Mouse (Mus musculus): ENCODE results near the gene Tmx1. TPM values are rescaled to one million over a fixed set of nuclear protein-coding genes. Genes with fewer than 3 reads are reported as not detected.

Gene Tmx1
- polyA plus RNA-seq, 1 experiment from 2014 or later = 99.6 TPM

GRCm38 (mm10) chr12:70475336-70475735 is 22.4 kb downstream of the Tmx1 start:
- no peak overlapping the region for H3K4me3 ChIP-seq (replicated peaks; ENCODE audit: low read depth, low read length)
- H3K27me3 ChIP-seq (ENCODE audit: control insufficient read depth, insufficient read depth, low read length) = no peaks in the 10 kb centered on the region
- H3K4me1 ChIP-seq (ENCODE audit: control insufficient read depth, insufficient read depth, low read length) = no peaks in the 10 kb centered on the region
- ATAC-seq (ENCODE audit: low FRiP score, low TSS enrichment) (no peak), DNase-seq (no peak)
- 89% methylated on average over 3 of the region's 3 CpGs for WGBS
- no peak overlapping the region for H3K9ac ChIP-seq (replicated peaks; ENCODE audit: low read length)
- no peak overlapping the region for H3K27ac ChIP-seq (replicated peaks; ENCODE audit: low read depth, low read length)
- H3K4me2 ChIP-seq (ENCODE audit: low read length) = no peak overlapping the region
- no peaks in the 10 kb centered on the region for H3K36me3 ChIP-seq (ENCODE audit: control insufficient read depth, insufficient read depth, low read length)
- no peaks in the 10 kb centered on the region for H3K9me3 ChIP-seq (ENCODE audit: control insufficient read depth, low read length)

GRCm38 (mm10) chr12:70476884-70477576 is 24.1 kb downstream of the Tmx1 start:
- Histone ChIP-seq H3K4me3 (replicated peaks; ENCODE audit: low read depth, low read length) (no peak overlapping the region), H3K27ac (replicated peaks; ENCODE audit: low read depth, low read length) (no peak overlapping the region), H3K9me3 (ENCODE audit: control insufficient read depth, low read length) (no peaks in the 10 kb centered on the region), H3K9ac (replicated peaks; ENCODE audit: low read length) (no peak overlapping the region), H3K4me1 (ENCODE audit: control insufficient read depth, insufficient read depth, low read length) (no peaks in the 10 kb centered on the region), H3K4me2 (ENCODE audit: low read length) (no peak overlapping the region), H3K36me3 (ENCODE audit: control insufficient read depth, insufficient read depth, low read length) (no peaks in the 10 kb centered on the region), H3K27me3 (ENCODE audit: control insufficient read depth, insufficient read depth, low read length) (no peaks in the 10 kb centered on the region)
- ATAC-seq (ENCODE audit: low FRiP score, low TSS enrichment) (no peak), DNase-seq (no peak)
- WGBS = 84% methylated on average over 16 of the region's 16 CpGs

- DNase-seq = peak; percentile 15
- Histone ChIP-seq H3K9me3 (ENCODE audit: control insufficient read depth, low read length) (no peaks in the 10 kb centered on the region), H3K9ac (replicated peaks; ENCODE audit: low read length) (no peak overlapping the region), H3K27me3 (ENCODE audit: control insufficient read depth, insufficient read depth, low read length) (no peaks in the 10 kb centered on the region), H3K4me1 (ENCODE audit: control insufficient read depth, insufficient read depth, low read length) (no peaks in the 10 kb centered on the region), H3K4me2 (ENCODE audit: low read length) (no peak overlapping the region), H3K27ac (replicated peaks; ENCODE audit: low read depth, low read length) (no peak overlapping the region), H3K36me3 (ENCODE audit: control insufficient read depth, insufficient read depth, low read length) (no peaks in the 10 kb centered on the region), H3K4me3 (replicated peaks; ENCODE audit: low read depth, low read length) (no peak overlapping the region)
- no peak for ATAC-seq (ENCODE audit: low FRiP score, low TSS enrichment)
- WGBS = 76% methylated on average over 16 of the region's 16 CpGs
These were observed 24.8 kb downstream of the Tmx1 start for GRCm38 (mm10) chr12:70477593-70478287.

- H3K36me3 ChIP-seq (ENCODE audit: control insufficient read depth, insufficient read depth, low read length) = no peaks in the 10 kb centered on the region
- no peak overlapping the region for H3K4me2 ChIP-seq (ENCODE audit: low read length)
- no peak overlapping the region for H3K4me3 ChIP-seq (replicated peaks; ENCODE audit: low read depth, low read length)
- no peak overlapping the region for H3K9ac ChIP-seq (replicated peaks; ENCODE audit: low read length)
- WGBS = 91% methylated on average over 7 of the region's 7 CpGs
- DNase-seq (no peak), ATAC-seq (ENCODE audit: low FRiP score, low TSS enrichment) (no peak)
- no peaks in the 10 kb centered on the region for H3K27me3 ChIP-seq (ENCODE audit: control insufficient read depth, insufficient read depth, low read length)
- H3K27ac ChIP-seq (replicated peaks; ENCODE audit: low read depth, low read length) = no peak overlapping the region
- H3K4me1 ChIP-seq (ENCODE audit: control insufficient read depth, insufficient read depth, low read length) = no peaks in the 10 kb centered on the region
- no peaks in the 10 kb centered on the region for H3K9me3 ChIP-seq (ENCODE audit: control insufficient read depth, low read length)
These were observed 33.1 kb downstream of the Tmx1 start for GRCm38 (mm10) chr12:70485956-70486355.

- Histone ChIP-seq H3K9me3 (ENCODE audit: control insufficient read depth, low read length) (no peaks in the 10 kb centered on the region), H3K4me1 (ENCODE audit: control insufficient read depth, insufficient read depth, low read length) (no peaks in the 10 kb centered on the region), H3K4me3 (replicated peaks; ENCODE audit: low read depth, low read length) (no peak overlapping the region), H3K27ac (replicated peaks; ENCODE audit: low read depth, low read length) (no peak overlapping the region), H3K27me3 (ENCODE audit: control insufficient read depth, insufficient read depth, low read length) (no peaks in the 10 kb centered on the region), H3K4me2 (ENCODE audit: low read length) (no peak overlapping the region), H3K9ac (replicated peaks; ENCODE audit: low read length) (no peak overlapping the region), H3K36me3 (ENCODE audit: control insufficient read depth, insufficient read depth, low read length) (no peaks in the 10 kb centered on the region)
- ATAC-seq (ENCODE audit: low FRiP score, low TSS enrichment) (no peak), DNase-seq (no peak)
- 81% methylated on average over 6 of the region's 6 CpGs for WGBS
These were observed 34.0 kb downstream of the Tmx1 start for GRCm38 (mm10) chr12:70486716-70487480.

- no peak overlapping the region for H3K4me3 ChIP-seq (replicated peaks; ENCODE audit: low read depth, low read length)
- H3K36me3 ChIP-seq (ENCODE audit: control insufficient read depth, insufficient read depth, low read length) = no peaks in the 10 kb centered on the region
- H3K9me3 ChIP-seq (ENCODE audit: control insufficient read depth, low read length) = no peaks in the 10 kb centered on the region
- no peaks in the 10 kb centered on the region for H3K27me3 ChIP-seq (ENCODE audit: control insufficient read depth, insufficient read depth, low read length)
- no peak for ATAC-seq (ENCODE audit: low FRiP score, low TSS enrichment)
- no peak overlapping the region for H3K27ac ChIP-seq (replicated peaks; ENCODE audit: low read depth, low read length)
- peaks cover 4% of the 10 kb centered on the region for H3K4me1 ChIP-seq (ENCODE audit: control insufficient read depth, insufficient read depth, low read length)
- 94% methylated on average over 10 of the region's 10 CpGs for WGBS
- H3K4me2 ChIP-seq (ENCODE audit: low read length) = no peak overlapping the region
- no peak for DNase-seq
- H3K9ac ChIP-seq (replicated peaks; ENCODE audit: low read length) = no peak overlapping the region
These were observed 39.5 kb downstream of the Tmx1 start for GRCm38 (mm10) chr12:70492441-70492840.

- 59% methylated on average over 10 of the region's 10 CpGs for WGBS
These were observed 41.8 kb downstream of the Tmx1 start for GRCm38 (mm10) chr12:70494494-70495281.

GRCm38 (mm10) chr12:70495282-70495922 is 42.5 kb downstream of the Tmx1 start:
- no peak overlapping the region for H3K4me2 ChIP-seq (ENCODE audit: low read length)
- no peaks in the 10 kb centered on the region for H3K36me3 ChIP-seq (ENCODE audit: control insufficient read depth, insufficient read depth, low read length)
- DNase-seq = peak; percentile 79
- peaks cover 4% of the 10 kb centered on the region for H3K4me1 ChIP-seq (ENCODE audit: control insufficient read depth, insufficient read depth, low read length)
- no peaks in the 10 kb centered on the region for H3K9me3 ChIP-seq (ENCODE audit: control insufficient read depth, low read length)
- ATAC-seq (ENCODE audit: low FRiP score, low TSS enrichment) = no peak; the same call in 1 of the 2 replicates
- H3K27me3 ChIP-seq (ENCODE audit: control insufficient read depth, insufficient read depth, low read length) = no peaks in the 10 kb centered on the region
- no peak overlapping the region for H3K4me3 ChIP-seq (replicated peaks; ENCODE audit: low read depth, low read length)
- WGBS = 47% methylated on average over 4 of the region's 4 CpGs
- H3K9ac ChIP-seq (replicated peaks; ENCODE audit: low read length) = no peak overlapping the region
- H3K27ac ChIP-seq (replicated peaks; ENCODE audit: low read depth, low read length) = no peak overlapping the region

More at GRCm38 (mm10) chr12:70494494-70495281, 41.8 kb downstream of the Tmx1 start:
- ATAC-seq (ENCODE audit: low FRiP score, low TSS enrichment) = peak; percentile 46; the same call in 1 of the 2 replicates
- Histone ChIP-seq H3K36me3 (ENCODE audit: control insufficient read depth, insufficient read depth, low read length) (no peaks in the 10 kb centered on the region), H3K9me3 (ENCODE audit: control insufficient read depth, low read length) (no peaks in the 10 kb centered on the region), H3K9ac (replicated peaks; ENCODE audit: low read length) (0 out of 2 replicates have a peak overlapping the region, but pooled peaks have one; percentile 20), H3K4me1 (ENCODE audit: control insufficient read depth, insufficient read depth, low read length) (peaks cover 4% of the 10 kb centered on the region), H3K27ac (replicated peaks; ENCODE audit: low read depth, low read length) (no peak overlapping the region), H3K4me3 (replicated peaks; ENCODE audit: low read depth, low read length) (no peak overlapping the region), H3K27me3 (ENCODE audit: control insufficient read depth, insufficient read depth, low read length) (no peaks in the 10 kb centered on the region), H3K4me2 (ENCODE audit: low read length) (no peak overlapping the region)
- peak; percentile 89 for DNase-seq
